Mouse (Mus musculus) heart, adult 2 months (tissue): ENCODE data around the gene Duoxa2.

Experiments
- CTCF ChIP-seq: fragments of 200-600 bp; IDR thresholded peaks from 2 replicates; pipeline ENCODE4 v1.8.1; 2022; ENCODE audit warnings: antibody characterized with exemption, mild to moderate bottlenecking, moderate library complexity
- EP300 ChIP-seq: fragments of 200-500 bp; IDR thresholded peaks from 2 replicates; pipeline ENCODE4 v1.6.1; 2011; ENCODE audit warnings: low read depth, low read length, control low read depth; ENCODE audit not compliant: insufficient read depth
- POLR2A ChIP-seq: fragments of 200-500 bp; IDR thresholded peaks from 2 replicates; pipeline ENCODE4 v1.6.1; 2011; ENCODE audit warnings: mild to moderate bottlenecking, low read depth, low read length, control low read depth; ENCODE audit not compliant: insufficient read depth

- TF ChIP-seq POLR2A (no peak), CTCF (no peak), EP300 (no peak)
These were observed 7.5 kb downstream of the Duoxa2 start for GRCm38 (mm10) chr2:122306184-122306583.
